Mouse (Mus musculus) neural tube, embryonic 14.5 days (tissue): Measurements from ENCODE around the gene Timm50. TPM values are rescaled to one million over a fixed set of nuclear protein-coding genes. Genes with fewer than 3 reads are reported as not detected.

ENCODE experiments used
- ATAC-seq: fragments of 200-750 bp; cut with Nextera tagmentation; 2 replicates; pipeline ENCODE4 v1.8.0; 2017; ENCODE audit warnings: low read depth, mild to moderate bottlenecking, moderate TSS enrichment, moderate library complexity
- H3K27ac ChIP-seq: fragments of 300-500 bp; sonication (generic); 2 replicates; pipeline ENCODE4 v1.5.1; 2014; ENCODE audit warnings: low read depth, mild to moderate bottlenecking, control low read depth, low read length, moderate library complexity, mixed read lengths
- H3K27me3 ChIP-seq: fragments of 300-500 bp; sonication (generic); 2 replicates; pipeline ENCODE4 v1.6.1; 2014; ENCODE audit warnings: low read length; ENCODE audit not compliant: control insufficient read depth, insufficient read depth
- H3K36me3 ChIP-seq: fragments of 300-500 bp; sonication (generic); 2 replicates; pipeline ENCODE4 v1.6.1; 2014; ENCODE audit warnings: low read length, mixed read lengths; ENCODE audit not compliant: control insufficient read depth, insufficient read depth
- H3K4me1 ChIP-seq: fragments of 300-500 bp; sonication (generic); 2 replicates; pipeline ENCODE4 v1.6.1; 2014; ENCODE audit warnings: low read length; ENCODE audit not compliant: control insufficient read depth, insufficient read depth
- H3K4me2 ChIP-seq: fragments of 300-500 bp; sonication (generic); 2 replicates; pipeline ENCODE4 v1.6.1; 2014; ENCODE audit warnings: mild to moderate bottlenecking, low read depth, low read length, control low read depth
- H3K4me3 ChIP-seq: fragments of 300-500 bp; sonication (generic); 2 replicates; pipeline ENCODE4 v1.5.1; 2014; ENCODE audit warnings: low read depth, low read length, control low read depth, mixed read lengths
- H3K9ac ChIP-seq: fragments of 300-500 bp; sonication (generic); replicated peaks from 2 replicates; pipeline ENCODE4 v1.6.1; 2014; ENCODE audit warnings: low read depth, mild to moderate bottlenecking, control low read depth, low read length, mixed read lengths
- H3K9me3 ChIP-seq: fragments of 300-500 bp; sonication (generic); 2 replicates; pipeline ENCODE4 v1.6.1; 2016; ENCODE audit warnings: low read length; ENCODE audit not compliant: control insufficient read depth
- WGBS: fragments of 180-500 bp; shearing (Covaris S2); extraction: QIAGEN DNeasy Blood & Tissue Kit; methylation state at CpG from one replicate; pipeline ENCODE4 v1.1.7; 2014; 5-methylcytosine and 5-hydroxymethylcytosine counted together
- polyA plus RNA-seq: library from polyadenylated mRNA; unstranded; fragments of >200 nt; fragmentation: Nextera tagmentation; extraction: Ambion mirVana; gene quantifications from 2 replicates; pipeline ENCODE4 v1.2.1, GENCODE M21; 2014

Timm50 gene
- polyA plus RNA-seq, 1 experiment from 2014 or later: 139 TPM

DNA sequence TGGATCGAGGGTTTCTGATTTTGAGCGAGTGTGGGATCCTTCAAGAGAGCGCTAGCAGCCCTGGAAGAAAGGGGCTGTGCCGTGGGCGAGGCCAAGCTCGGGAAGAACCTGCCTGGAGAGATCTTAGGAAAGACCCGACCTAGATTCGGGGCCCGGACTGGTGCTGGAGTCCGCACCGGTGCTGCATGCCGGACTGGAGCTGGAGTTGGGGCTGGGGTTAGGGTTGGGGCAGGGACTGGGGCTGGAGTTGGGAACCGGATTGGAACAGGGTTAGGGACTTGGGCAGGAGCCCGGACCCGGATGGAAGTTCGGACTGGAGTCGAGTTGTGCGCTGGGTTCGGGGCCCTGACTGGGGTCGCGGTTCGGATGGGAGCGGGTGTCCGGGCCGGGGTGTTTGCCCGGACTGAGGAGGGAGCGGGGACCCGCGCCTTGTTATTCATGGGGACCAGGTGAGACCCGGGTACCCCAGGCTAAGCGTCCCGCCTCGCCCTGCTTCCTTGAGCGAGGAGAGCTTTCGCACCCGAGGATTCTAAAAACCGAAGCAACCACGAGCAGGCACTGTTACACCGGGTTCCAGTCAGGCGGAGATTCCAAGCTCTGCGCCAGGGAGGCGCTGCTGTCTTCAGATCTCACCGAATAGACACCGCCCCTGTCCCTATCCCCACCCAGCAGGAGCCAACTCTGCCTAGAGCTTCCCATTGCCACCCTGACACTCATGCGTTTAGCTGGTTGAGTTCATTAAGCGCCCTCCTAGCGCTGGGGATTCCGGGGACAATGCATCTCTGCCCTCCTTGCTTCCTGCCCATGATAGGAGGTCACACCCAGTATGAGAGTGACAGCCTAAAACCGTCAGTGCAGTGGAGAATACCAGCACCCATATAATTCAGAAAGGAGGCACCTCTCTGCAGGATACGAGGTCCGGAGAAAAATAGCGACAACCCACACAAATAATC lies 21.0 kb downstream of the Timm50 start, which contains the start of gene Selenov:
TSS of gene Selenov (minus strand) at position 549 of the 953 bp plus-strand sequence.
- H3K4me2 ChIP-seq: peak within 1 kb of the TSS; percentile 43
- no peaks in the 10 kb centered on the region for H3K9me3 ChIP-seq
- H3K9ac ChIP-seq: peak within 1 kb of the TSS; percentile 16; the same call in 1 of the 2 replicates
- peaks cover 4% of the 10 kb centered on the region; the same call in 1 of the 2 replicates for H3K27me3 ChIP-seq
- no peaks in the 10 kb centered on the region for H3K36me3 ChIP-seq
- no peak within 1 kb of the TSS for H3K27ac ChIP-seq
- H3K4me1 ChIP-seq: peaks cover 5% of the 10 kb centered on the region; the same call in 1 of the 2 replicates
- peak; percentile 26; the same call in 1 of the 2 replicates for ATAC-seq
- H3K4me3 ChIP-seq: peak within 1 kb of the TSS; percentile 24
- WGBS: 1% methylated on average over 52 of the region's 52 CpGs

- Histone ChIP-seq H3K9me3 (no peaks in the 10 kb centered on the region), H3K27me3 (peaks cover 4% of the 10 kb centered on the region; the same call in 1 of the 2 replicates), H3K4me1 (peaks cover 5% of the 10 kb centered on the region; the same call in 1 of the 2 replicates), H3K4me2 (peak overlapping the region; percentile 43), H3K36me3 (no peaks in the 10 kb centered on the region), H3K27ac (no peak overlapping the region), H3K4me3 (peak overlapping the region; percentile 24), H3K9ac (0 out of 2 replicates have a peak overlapping the region, but pooled peaks have one; percentile 16)
- ATAC-seq: peak; percentile 33; the same call in 1 of the 2 replicates
- WGBS: 2% methylated on average over 18 of the region's 18 CpGs
These were observed 21.7 kb downstream of the Timm50 start for GRCm38 (mm10) chr7:28290165-28290564.

DNA sequence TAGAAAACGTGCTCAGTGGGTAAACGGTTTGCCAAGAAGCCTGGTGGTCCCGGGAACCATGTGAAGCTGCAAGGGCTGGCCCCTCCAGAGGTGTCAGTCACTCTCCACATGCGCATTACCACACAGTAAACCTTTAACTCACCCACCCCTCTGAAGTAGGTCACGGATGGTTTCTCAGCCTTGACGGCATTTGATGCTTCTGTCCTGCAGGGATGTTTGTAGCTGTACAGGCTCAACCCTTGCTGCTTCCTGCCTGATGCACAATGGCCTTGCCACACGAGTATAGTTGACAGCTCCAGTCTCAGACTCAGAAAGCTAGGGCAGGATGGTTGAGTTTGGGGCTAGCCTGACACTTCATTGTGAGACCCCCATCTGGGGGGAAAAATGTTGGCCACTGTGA lies 31.2 kb downstream of the Timm50 start:
- Histone ChIP-seq H3K4me3 (no peak overlapping the region), H3K27ac (no peak overlapping the region), H3K4me2 (no peak overlapping the region), H3K4me1 (0 out of 2 replicates have a peak, but pooled peaks cover 7% of the 10 kb centered on the region), H3K9ac (no peak overlapping the region), H3K36me3 (no peaks in the 10 kb centered on the region), H3K9me3 (no peaks in the 10 kb centered on the region), H3K27me3 (no peaks in the 10 kb centered on the region)
- ATAC-seq: no peak
- WGBS: 87% methylated on average over 7 of the region's 7 CpGs

- Histone ChIP-seq H3K27ac (peak overlapping the region; percentile 84; the same call in 1 of the 2 replicates), H3K4me2 (peak overlapping the region; percentile 85), H3K36me3 (no peaks in the 10 kb centered on the region), H3K27me3 (no peaks in the 10 kb centered on the region), H3K9ac (peak overlapping the region; percentile 94), H3K4me3 (peak overlapping the region; percentile 71), H3K9me3 (no peaks in the 10 kb centered on the region), H3K4me1 (0 out of 2 replicates have a peak, but pooled peaks cover 7% of the 10 kb centered on the region)
- 0 out of 2 replicates have a peak, but pooled peaks have one; percentile 10 for ATAC-seq
- WGBS: 80% methylated on average over 7 of the region's 7 CpGs
These were observed 33.6 kb downstream of the Timm50 start for GRCm38 (mm10) chr7:28278279-28278652.

- Histone ChIP-seq H3K9me3 (no peaks in the 10 kb centered on the region), H3K9ac (peak within 1 kb of the TSS; percentile 94), H3K4me3 (peak within 1 kb of the TSS; percentile 71), H3K27ac (peak within 1 kb of the TSS; percentile 84), H3K4me1 (0 out of 2 replicates have a peak, but pooled peaks cover 7% of the 10 kb centered on the region), H3K27me3 (no peaks in the 10 kb centered on the region), H3K36me3 (peaks cover 4% of the 10 kb centered on the region; the same call in 1 of the 2 replicates), H3K4me2 (peak within 1 kb of the TSS; percentile 85)
- WGBS: 2% methylated on average over 62 of the region's 68 CpGs
- peak; percentile 64 for ATAC-seq
These were observed 34.1 kb downstream of the Timm50 start, which contains the start of gene Eid2b for GRCm38 (mm10) chr7:28277615-28278278. Gene Eid2b, plus strand, starts transcription at chr7:28277739.

DNA sequence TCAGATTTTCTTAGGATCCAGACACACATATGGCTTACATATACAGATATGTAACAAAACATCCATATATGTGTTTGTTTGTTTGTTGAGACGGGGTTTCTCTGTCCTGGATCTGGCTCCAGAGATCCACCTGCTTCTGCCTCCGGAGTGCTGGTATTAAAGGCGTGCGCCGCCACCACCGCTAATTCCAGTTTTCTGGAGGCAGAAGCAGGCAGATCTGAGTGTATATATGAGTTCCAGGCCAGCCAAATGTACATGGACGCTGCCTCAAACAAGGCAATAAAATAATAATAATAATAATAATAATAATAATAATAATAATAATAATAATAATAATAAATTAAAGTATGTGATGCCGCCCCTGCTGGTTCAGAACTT lies 34.6 kb downstream of the Timm50 start:
- Histone ChIP-seq H3K27me3 (no peaks in the 10 kb centered on the region), H3K4me1 (0 out of 2 replicates have a peak, but pooled peaks cover 7% of the 10 kb centered on the region), H3K4me3 (no peak overlapping the region; the same call in 1 of the 2 replicates), H3K9ac (no peak overlapping the region), H3K4me2 (no peak overlapping the region), H3K36me3 (peaks cover 4% of the 10 kb centered on the region; the same call in 1 of the 2 replicates), H3K9me3 (no peaks in the 10 kb centered on the region), H3K27ac (no peak overlapping the region)
- ATAC-seq: no peak
- WGBS: 61% methylated on average over 8 of the region's 8 CpGs

- no peak overlapping the region for H3K9ac ChIP-seq
- H3K27me3 ChIP-seq: no peaks in the 10 kb centered on the region
- H3K4me2 ChIP-seq: no peak overlapping the region
- H3K9me3 ChIP-seq: no peaks in the 10 kb centered on the region
- ATAC-seq: no peak
- no peaks in the 10 kb centered on the region for H3K4me1 ChIP-seq
- H3K4me3 ChIP-seq: no peak overlapping the region
- WGBS: 76% methylated on average over 3 of the region's 3 CpGs
- H3K27ac ChIP-seq: no peak overlapping the region
- peaks cover 4% of the 10 kb centered on the region; the same call in 1 of the 2 replicates for H3K36me3 ChIP-seq
These were observed 40.1 kb downstream of the Timm50 start for GRCm38 (mm10) chr7:28271761-28272160.

DNA sequence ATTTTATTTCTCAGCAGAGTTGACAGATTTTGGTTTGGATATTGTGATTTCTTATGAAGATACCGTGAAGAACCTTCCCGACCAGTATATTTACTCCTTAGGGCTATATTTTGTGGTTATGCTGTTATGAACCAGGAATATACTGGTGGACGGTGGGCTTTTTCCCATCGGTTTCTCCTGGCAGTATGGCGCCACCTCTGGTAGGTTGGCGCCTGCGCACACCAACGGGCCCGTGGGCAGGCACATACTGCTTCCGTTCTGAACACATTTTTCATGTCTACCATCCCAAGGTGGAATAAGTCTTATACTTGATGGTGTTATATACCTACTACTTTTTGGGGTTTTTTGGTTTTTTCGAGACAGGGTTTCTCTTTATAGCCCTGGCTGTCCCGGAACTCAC lies 42.5 kb downstream of the Timm50 start:
- WGBS: 94% methylated on average over 12 of the region's 12 CpGs

More for the DNA sequence above, 42.5 kb downstream of the Timm50 start:
- ATAC-seq: no peak
- H3K4me1 ChIP-seq: no peaks in the 10 kb centered on the region
- H3K4me3 ChIP-seq: peak overlapping the region; percentile 90; the same call in 1 of the 2 replicates
- H3K36me3 ChIP-seq: peaks cover 4% of the 10 kb centered on the region; the same call in 1 of the 2 replicates
- no peaks in the 10 kb centered on the region for H3K9me3 ChIP-seq
- H3K4me2 ChIP-seq: peak overlapping the region; percentile 80; the same call in 1 of the 2 replicates
- no peak overlapping the region for H3K27ac ChIP-seq
- H3K9ac ChIP-seq: no peak overlapping the region
- no peaks in the 10 kb centered on the region for H3K27me3 ChIP-seq
